Mouse (Mus musculus) kidney, postnatal 10 days (tissue): ENCODE measurements around the gene Armcx5.
"Not testable (repeated sequence)": the region's sequence is repeated elsewhere in the genome, so short reads cannot be mapped to it uniquely, and the experiment has no call there.

Source experiments
- DNase-seq: peaks from one replicate; pipeline ENCODE4 v3.0.0; 2021; ENCODE audit warnings: mixed read lengths

The Armcx5 gene

GRCm38 (mm10) chrX:135742304-135743055 is at the start of gene Armcx5, which contains the start of gene Gprasp1:
Armcx5 (plus strand) TSS chrX:135742733.
Gprasp1 (plus strand) TSS chrX:135742733.
- peak; percentile 93 for DNase-seq

DNA sequence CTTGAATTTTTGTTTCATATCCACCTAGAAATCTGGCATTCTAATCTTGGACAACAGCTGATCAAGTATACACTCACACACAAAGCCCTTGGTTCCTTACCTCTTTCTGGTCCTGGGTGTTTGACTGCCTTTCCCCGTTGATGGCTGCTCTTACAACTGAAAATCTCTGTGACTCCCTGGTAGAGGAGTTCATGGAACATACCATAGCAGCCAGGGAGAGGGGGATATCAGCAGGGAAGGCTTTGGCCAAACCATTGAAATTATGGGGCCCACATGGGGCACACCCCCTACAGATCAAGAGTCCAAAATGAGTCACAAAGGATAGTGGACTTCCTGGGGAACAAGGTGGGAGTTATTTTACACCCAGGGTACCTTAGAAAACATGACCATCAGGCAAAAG is 48.9 kb upstream of the Armcx5 start, which contains the start of gene Tcp11x2:
Gene Tcp11x2 (minus strand): TSS at position 158 of the 400 bp plus-strand sequence.
- DNase-seq: no peak

DNA sequence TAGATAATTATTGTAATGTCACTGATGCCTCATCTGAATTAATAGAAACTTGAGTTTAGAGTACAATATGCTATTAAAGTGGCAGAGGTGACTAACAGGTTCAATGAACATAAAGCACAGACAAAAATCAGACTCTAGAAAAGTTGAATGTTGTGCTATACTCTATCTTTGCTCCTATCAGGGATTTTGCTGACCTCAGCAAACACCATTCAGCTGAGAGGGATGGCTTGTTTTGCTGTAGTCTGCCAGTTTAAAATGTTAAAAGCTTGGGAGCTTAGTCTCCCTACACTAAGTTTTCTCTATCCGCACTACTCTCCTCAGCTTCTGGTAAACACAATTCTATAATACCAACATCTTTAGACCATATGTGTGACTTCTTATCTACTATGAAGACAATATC is 39.4 kb upstream of the Armcx5 start:
- DNase-seq: no peak

DNA sequence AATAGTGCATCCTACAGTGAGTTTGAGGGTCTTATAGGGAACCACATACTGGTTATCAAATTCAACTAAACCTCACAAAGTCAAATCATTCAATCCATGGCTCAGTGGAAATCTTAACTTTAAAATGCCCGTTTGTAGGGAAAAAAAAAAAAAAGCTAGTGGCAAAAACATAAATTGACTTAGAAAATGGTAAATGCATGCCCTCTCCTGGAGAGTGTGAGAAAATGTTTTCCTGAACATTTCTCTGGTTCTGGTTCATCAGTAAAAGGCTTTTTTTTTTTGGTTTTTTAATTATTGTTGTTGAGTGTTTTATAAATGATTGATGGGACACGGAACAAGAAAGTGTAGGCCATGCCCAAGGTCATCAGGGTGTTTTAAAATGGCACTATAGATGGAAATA is 38.2 kb upstream of the Armcx5 start:
- no peak for DNase-seq

GRCm38 (mm10) chrX:135712845-135713244 is 29.7 kb upstream of the Armcx5 start:
- no peak for DNase-seq

DNA sequence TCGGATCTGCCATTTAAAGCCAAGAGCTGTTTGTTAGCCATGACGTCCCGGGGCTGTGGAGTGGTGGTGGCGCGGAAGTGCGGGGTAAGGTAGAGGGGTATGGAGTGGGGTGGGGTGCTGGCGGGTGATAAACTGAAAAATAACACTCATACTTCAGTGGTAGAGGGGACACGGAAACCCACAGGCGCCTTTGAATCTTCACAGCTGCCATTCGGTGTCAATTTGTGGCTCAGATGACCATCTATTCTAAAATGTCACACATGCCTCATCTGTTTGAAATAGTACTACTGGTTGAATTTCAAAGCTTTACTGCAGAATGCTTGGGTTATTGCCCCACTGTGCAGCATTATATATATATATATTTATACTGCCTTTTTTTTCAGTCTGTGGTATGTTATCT is 17.4 kb upstream of the Armcx5 start, which contains the start of gene Tmsb15a:
Gene Tmsb15a (minus strand): TSS at position 101 of the 400 bp plus-strand sequence.
- no peak for DNase-seq

DNA sequence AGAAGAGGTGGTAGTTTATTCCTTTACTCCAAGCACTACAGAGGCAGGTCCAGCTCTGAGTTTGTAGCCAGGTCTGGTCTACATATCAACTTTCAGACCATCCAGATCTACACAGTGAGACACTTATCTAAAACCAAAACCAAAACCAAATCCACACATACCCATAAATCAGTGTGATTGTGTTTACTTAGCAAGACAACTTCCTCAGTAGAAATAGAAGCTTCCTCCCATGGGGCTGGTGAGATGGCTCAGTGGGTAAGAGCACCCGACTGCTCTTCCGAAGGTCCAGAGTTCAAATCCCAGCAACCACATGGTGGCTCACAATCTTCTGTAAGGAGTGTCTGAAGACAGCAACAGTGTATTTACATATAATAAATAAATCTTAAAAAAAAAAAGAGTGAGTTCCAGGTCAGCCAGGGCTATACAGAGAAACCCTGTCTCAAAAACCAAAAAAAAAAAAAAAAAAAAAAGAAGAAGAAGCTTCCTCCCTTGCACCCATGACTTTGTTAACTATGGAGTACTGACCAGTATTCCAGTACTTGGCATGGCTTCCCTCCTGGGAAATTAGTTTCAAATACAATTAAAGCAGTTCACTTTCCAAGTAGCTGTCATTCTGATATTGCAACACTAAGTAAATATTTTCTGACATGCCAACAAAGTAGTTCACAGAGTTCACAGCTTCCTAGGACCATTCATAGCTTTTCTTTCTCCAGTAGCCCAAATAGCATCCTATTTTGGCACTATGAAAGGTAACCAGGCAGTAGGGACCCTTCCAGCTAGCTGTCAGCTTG is 3.6 kb upstream of the Armcx5 start:
- no peak for DNase-seq

DNA sequence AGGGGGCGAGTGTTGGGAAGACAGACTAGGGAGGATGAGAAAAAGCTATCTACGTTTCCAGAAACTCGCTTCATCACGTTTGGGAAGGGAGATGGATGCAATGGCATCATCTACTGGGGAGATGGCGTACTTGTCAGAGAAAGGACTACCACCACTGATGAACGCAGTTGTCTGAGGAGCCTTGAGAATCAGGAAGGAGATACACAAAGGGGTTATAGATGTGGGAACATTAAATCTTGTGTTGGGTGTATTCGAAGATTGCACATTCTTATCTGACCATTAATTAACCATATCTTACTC is 473 bp downstream of the Armcx5 start:
- no peak for DNase-seq

DNA sequence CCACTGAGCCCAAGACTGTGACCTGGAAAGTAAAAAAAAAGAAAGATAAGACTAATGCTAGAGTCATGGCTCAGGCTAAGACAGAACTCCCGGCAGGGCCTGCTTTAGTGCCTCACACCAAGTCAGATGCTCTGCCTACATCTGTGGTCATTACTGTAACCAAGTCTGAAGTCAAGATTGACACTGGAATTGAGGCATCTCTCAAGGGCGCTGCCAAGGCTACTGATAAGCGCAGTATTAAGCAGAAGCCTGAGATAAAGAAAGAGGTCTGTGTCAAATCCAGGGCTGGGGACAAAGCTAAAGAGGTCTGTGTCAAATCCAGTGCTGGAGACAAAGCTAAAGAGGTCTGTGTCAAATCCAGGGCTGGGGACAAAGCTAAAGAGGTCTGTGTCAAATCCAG is 2.8 kb downstream of the Armcx5 start:
- not testable (repeated sequence) for DNase-seq

DNA sequence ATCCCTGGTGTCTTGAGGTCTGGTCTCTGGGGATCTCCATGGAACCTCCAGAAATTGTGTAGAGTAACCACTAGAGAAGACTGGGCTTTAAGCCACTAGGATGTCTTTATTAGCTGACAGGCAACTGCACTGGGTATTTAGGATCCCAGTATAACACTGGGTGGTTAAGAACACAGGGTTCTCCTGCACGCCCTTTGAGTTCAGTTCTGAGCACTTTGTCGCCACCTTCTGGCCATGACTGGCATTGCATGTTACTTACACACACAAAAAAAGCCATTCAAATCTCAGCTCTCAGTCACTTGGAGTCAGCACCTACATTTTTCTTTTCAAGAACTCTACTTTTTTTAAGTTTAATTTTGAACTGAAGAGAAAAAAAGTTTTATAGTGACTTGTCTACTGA is 10.3 kb downstream of the Armcx5 start:
- DNase-seq: peak; percentile 81

DNA sequence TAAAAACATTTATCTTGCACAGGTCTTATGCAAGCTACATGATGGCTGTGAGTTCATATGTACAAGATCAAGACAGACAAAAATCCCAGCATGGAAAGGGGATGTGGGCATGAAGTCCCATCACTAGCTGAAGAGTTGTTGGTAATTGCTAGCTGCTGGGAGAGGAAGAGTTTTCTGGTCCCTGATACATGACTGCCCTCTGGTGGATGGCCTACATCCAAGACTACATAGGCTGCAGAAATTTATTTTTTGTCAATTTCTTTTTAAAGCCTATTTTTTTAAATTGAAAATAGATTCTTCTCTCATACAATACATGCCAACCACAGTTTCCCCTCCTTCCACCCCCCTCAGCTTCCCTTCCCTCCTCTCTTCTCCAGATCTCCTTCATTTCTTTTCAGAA is 19.2 kb downstream of the Armcx5 start:
- peak; percentile 54 for DNase-seq

- DNase-seq: no peak
These were observed 25.6 kb downstream of the Armcx5 start for GRCm38 (mm10) chrX:135768043-135768548.

DNA sequence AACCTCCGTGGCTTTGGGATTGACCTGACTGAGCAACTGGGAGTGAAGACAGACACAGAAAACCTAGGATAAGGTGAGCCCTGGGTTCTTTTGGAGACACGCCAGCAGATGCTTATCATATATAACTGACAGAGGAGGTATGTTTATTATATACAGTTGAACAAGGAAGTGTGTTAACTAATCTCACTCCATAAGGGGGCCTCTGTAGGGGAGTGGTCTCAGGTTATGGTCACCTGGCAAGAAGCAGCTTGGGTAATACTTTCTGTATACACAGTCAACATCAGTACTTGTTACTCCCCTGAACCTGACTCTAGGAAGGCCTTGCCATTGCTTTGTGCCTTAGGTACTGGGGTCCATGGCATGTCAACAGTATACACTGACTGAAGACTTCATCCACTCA is 26.0 kb downstream of the Armcx5 start:
- DNase-seq: no peak

- DNase-seq: no peak
These were observed 49.0 kb downstream of the Armcx5 start for GRCm38 (mm10) chrX:135791536-135791935.

GRCm38 (mm10) chrX:135792326-135792725 is 49.8 kb downstream of the Armcx5 start:
- no peak for DNase-seq

GRCm38 (mm10) chrX:135795591-135796304 is 53.2 kb downstream of the Armcx5 start:
- peak; percentile 77 for DNase-seq

DNA sequence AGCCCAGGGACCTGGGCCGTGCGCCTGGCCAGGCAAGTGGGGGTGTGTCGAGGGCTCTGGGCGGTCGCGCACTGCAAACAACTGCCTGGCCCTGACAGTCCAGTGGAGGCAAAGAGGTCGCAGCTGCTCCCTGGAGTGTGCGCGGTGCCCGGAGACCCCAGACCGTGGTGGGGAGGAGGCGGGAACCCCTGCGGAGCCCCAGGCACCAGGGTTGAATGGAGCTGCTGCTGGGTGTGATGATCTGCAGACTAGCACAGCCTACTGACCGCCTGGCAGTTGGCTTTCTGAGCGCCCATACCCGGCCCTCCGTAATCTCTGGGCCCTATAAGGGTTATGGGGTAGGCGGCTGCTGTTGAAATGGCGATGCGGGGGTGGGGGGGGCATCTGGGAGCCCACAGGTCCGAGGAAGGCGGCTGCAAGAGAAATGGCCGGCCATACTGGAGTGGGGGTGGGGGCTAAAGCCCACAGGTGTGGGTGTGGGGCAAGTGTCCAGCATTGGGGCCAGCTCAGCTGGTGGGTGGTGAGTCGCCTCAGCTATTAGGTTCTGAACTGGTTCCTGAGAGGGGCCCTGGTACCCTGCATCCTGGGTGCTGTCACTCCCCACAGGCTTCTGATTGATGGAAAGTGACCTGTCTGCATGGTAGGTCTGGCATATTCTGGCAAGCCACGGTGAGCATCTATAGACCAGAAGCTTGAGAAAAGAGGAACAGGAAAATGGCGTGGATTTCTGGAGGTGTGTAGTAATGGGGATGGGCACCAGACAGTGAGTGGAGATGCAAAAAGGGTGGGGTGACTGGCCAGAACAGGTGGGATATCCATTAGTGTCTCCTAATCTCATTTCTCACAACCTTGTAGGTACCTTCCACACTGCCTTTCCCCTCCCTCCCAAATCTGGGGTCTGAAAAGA is 54.0 kb downstream of the Armcx5 start:
- DNase-seq: peak; percentile 5
